Mouse (Mus musculus) liver, embryonic 15.5 days (tissue): Measurements from ENCODE around the gene Zc3h4. TPM values are rescaled to one million over a fixed set of nuclear protein-coding genes. Genes with fewer than 3 reads are reported as not detected.
"Not testable (repeated sequence)": the region's sequence is repeated elsewhere in the genome, so short reads cannot be mapped to it uniquely, and the experiment has no call there.

Experiments used
- ATAC-seq: fragments of 200-750 bp; cut with Nextera tagmentation; 2 replicates; pipeline ENCODE4 v1.8.0; 2017; ENCODE audit warnings: moderate number of reproducible peaks, mild to moderate bottlenecking, moderate library complexity; ENCODE audit not compliant: insufficient read depth
- H3K27ac ChIP-seq: fragments of 300-500 bp; sonication (generic); replicated peaks from 2 replicates; pipeline ENCODE4 v1.5.1; 2015; ENCODE audit warnings: mild to moderate bottlenecking, inconsistent platforms
- H3K27me3 ChIP-seq: fragments of 300-500 bp; sonication (generic); 2 replicates; pipeline ENCODE4 v1.6.1; 2015; ENCODE audit warnings: mild to moderate bottlenecking, inconsistent platforms
- H3K36me3 ChIP-seq: fragments of 300-500 bp; sonication (generic); replicated peaks from 2 replicates; pipeline ENCODE4 v1.6.1; 2015; ENCODE audit warnings: moderate library complexity, mild to moderate bottlenecking, inconsistent platforms
- H3K4me1 ChIP-seq: fragments of 300-500 bp; sonication (generic); replicated peaks from 2 replicates; pipeline ENCODE4 v1.6.1; 2015; ENCODE audit warnings: inconsistent platforms
- H3K4me2 ChIP-seq: fragments of 300-500 bp; sonication (generic); 2 replicates; pipeline ENCODE4 v1.6.1; 2015; ENCODE audit warnings: moderate library complexity, mild to moderate bottlenecking, inconsistent platforms
- H3K4me3 ChIP-seq: fragments of 300-500 bp; sonication (generic); replicated peaks from 2 replicates; pipeline ENCODE4 v1.5.1; 2015; ENCODE audit warnings: mild to moderate bottlenecking, inconsistent platforms
- H3K9ac ChIP-seq: fragments of 300-500 bp; sonication (generic); 2 replicates; pipeline ENCODE4 v1.6.1; 2015; ENCODE audit warnings: moderate library complexity, mild to moderate bottlenecking, inconsistent platforms
- H3K9me3 ChIP-seq: fragments of 300-500 bp; sonication (generic); replicated peaks from 2 replicates; pipeline ENCODE4 v1.6.1; 2016; ENCODE audit warnings: inconsistent platforms
- WGBS: fragments of 180-500 bp; shearing (Covaris S2); methylation state at CpG from one replicate; pipeline ENCODE4 v1.1.7; 2015; ENCODE audit warnings: mixed read lengths; ENCODE audit not compliant: insufficient replicate concordance; 5-methylcytosine and 5-hydroxymethylcytosine counted together
- polyA plus RNA-seq: library from polyadenylated mRNA; unstranded; fragments of >200 nt; fragmentation: Nextera tagmentation; extraction: Ambion mirVana; gene quantifications from 2 replicates; pipeline ENCODE4 v1.2.1, GENCODE M21; 2015

Zc3h4 gene
- polyA plus RNA-seq, 1 experiment from 2014 or later, result 8.0 TPM

GRCm38 (mm10) chr7:16374989-16375388 lies 25.7 kb upstream of the Zc3h4 start:
- WGBS, result 51% methylated on average over 5 of the region's 5 CpGs

GRCm38 (mm10) chr7:16376505-16376904 lies 24.2 kb upstream of the Zc3h4 start:
- H3K4me1 ChIP-seq, result 0 out of 2 replicates have a peak, but pooled peaks cover 5% of the 10 kb centered on the region
- no peak overlapping the region for H3K27ac ChIP-seq
- no peak overlapping the region for H3K4me3 ChIP-seq
- WGBS, result 84% methylated on average over 1 of the region's 1 CpGs
- peak; percentile 25; the same call in 1 of the 2 replicates for ATAC-seq
- no peak overlapping the region for H3K9ac ChIP-seq
- no peaks in the 10 kb centered on the region for H3K9me3 ChIP-seq
- H3K36me3 ChIP-seq, result peaks cover 80% of the 10 kb centered on the region
- no peak overlapping the region for H3K4me2 ChIP-seq
- no peaks in the 10 kb centered on the region for H3K27me3 ChIP-seq

More at GRCm38 (mm10) chr7:16374989-16375388, 25.7 kb upstream of the Zc3h4 start:
- Histone ChIP-seq H3K4me1 (0 out of 2 replicates have a peak, but pooled peaks cover 1% of the 10 kb centered on the region), H3K4me2 (no peak overlapping the region), H3K9ac (no peak overlapping the region), H3K4me3 (no peak overlapping the region), H3K36me3 (peaks cover 79% of the 10 kb centered on the region), H3K27me3 (no peaks in the 10 kb centered on the region), H3K9me3 (no peaks in the 10 kb centered on the region), H3K27ac (no peak overlapping the region; the same call in 1 of the 2 replicates)
- no peak for ATAC-seq

GRCm38 (mm10) chr7:16387160-16388041 lies 13.3 kb upstream of the Zc3h4 start, which contains the start of gene Sae1:
TSS of gene Sae1 (minus strand) at chr7:16387806.
- under 1% methylated on average over 58 of the region's 58 CpGs for WGBS
- H3K27me3 ChIP-seq, result no peaks in the 10 kb centered on the region
- peak within 1 kb of the TSS; percentile 93 for H3K4me3 ChIP-seq

GRCm38 (mm10) chr7:16389942-16390341 lies 10.8 kb upstream of the Zc3h4 start:
- not testable (repeated sequence) for H3K9ac ChIP-seq, ATAC-seq, H3K27me3 ChIP-seq, H3K9me3 ChIP-seq, H3K27ac ChIP-seq, H3K4me2 ChIP-seq, H3K36me3 ChIP-seq, H3K4me3 ChIP-seq
- H3K4me1 ChIP-seq, result peaks cover 32% of the 10 kb centered on the region
- WGBS, result 55% methylated on average over 2 of the region's 2 CpGs

More at GRCm38 (mm10) chr7:16387160-16388041, 13.3 kb upstream of the Zc3h4 start, which contains the start of gene Sae1:
- H3K9me3 ChIP-seq, result no peaks in the 10 kb centered on the region
- peak within 1 kb of the TSS; percentile 90 for H3K9ac ChIP-seq
- ATAC-seq, result peak; percentile 94
- peaks cover 35% of the 10 kb centered on the region for H3K4me1 ChIP-seq
- peak within 1 kb of the TSS; percentile 85 for H3K27ac ChIP-seq
- peak within 1 kb of the TSS; percentile 87 for H3K4me2 ChIP-seq
- peaks cover 15% of the 10 kb centered on the region for H3K36me3 ChIP-seq

GRCm38 (mm10) chr7:16392923-16393322 lies 7.8 kb upstream of the Zc3h4 start:
- H3K27me3 ChIP-seq, result no peaks in the 10 kb centered on the region
- peaks cover 10% of the 10 kb centered on the region for H3K4me1 ChIP-seq
- no peak overlapping the region for H3K4me2 ChIP-seq
- H3K4me3 ChIP-seq, result no peak overlapping the region
- H3K36me3 ChIP-seq, result no peaks in the 10 kb centered on the region
- no peak overlapping the region for H3K9ac ChIP-seq
- H3K9me3 ChIP-seq, result no peaks in the 10 kb centered on the region
- ATAC-seq, result no peak
- H3K27ac ChIP-seq, result no peak overlapping the region
- WGBS, result 38% methylated on average over 4 of the region's 4 CpGs

- Histone ChIP-seq H3K4me2 (no peak overlapping the region), H3K27me3 (no peaks in the 10 kb centered on the region), H3K4me3 (no peak overlapping the region), H3K9me3 (no peaks in the 10 kb centered on the region), H3K27ac (no peak overlapping the region), H3K9ac (no peak overlapping the region), H3K36me3 (no peaks in the 10 kb centered on the region), H3K4me1 (peaks cover 16% of the 10 kb centered on the region)
- WGBS, result 3% methylated on average over 2 of the region's 2 CpGs
- no peak for ATAC-seq
Measured at GRCm38 (mm10) chr7:16395944-16396343, 4.8 kb upstream of the Zc3h4 start.

- Histone ChIP-seq H3K9me3 (no peaks in the 10 kb centered on the region), H3K27me3 (no peaks in the 10 kb centered on the region), H3K27ac (0 out of 2 replicates have a peak overlapping the region, but pooled peaks have one; percentile 11), H3K9ac (no peak overlapping the region), H3K4me2 (no peak overlapping the region), H3K36me3 (no peaks in the 10 kb centered on the region), H3K4me3 (no peak overlapping the region), H3K4me1 (peaks cover 16% of the 10 kb centered on the region)
- ATAC-seq, result no peak
- WGBS, result 39% methylated on average over 4 of the region's 4 CpGs
Measured at GRCm38 (mm10) chr7:16397465-16397864, 3.2 kb upstream of the Zc3h4 start.

GRCm38 (mm10) chr7:16398387-16399050 lies 2.2 kb upstream of the Zc3h4 start:
- Histone ChIP-seq H3K9me3 (no peaks in the 10 kb centered on the region), H3K4me1 (peaks cover 22% of the 10 kb centered on the region), H3K4me2 (peak overlapping the region; percentile 86), H3K27me3 (no peaks in the 10 kb centered on the region), H3K9ac (peak overlapping the region; percentile 100), H3K4me3 (peak overlapping the region; percentile 83), H3K27ac (peak overlapping the region; percentile 99), H3K36me3 (0 out of 2 replicates have a peak, but pooled peaks cover 3% of the 10 kb centered on the region)
- 54% methylated on average over 3 of the region's 3 CpGs for WGBS
- no peak for ATAC-seq

- H3K27me3 ChIP-seq, result no peaks in the 10 kb centered on the region
- peak overlapping the region; percentile 99 for H3K27ac ChIP-seq
- no peaks in the 10 kb centered on the region for H3K9me3 ChIP-seq
- ATAC-seq, result peak; percentile 65
- peak overlapping the region; percentile 86 for H3K4me2 ChIP-seq
- 0 out of 2 replicates have a peak, but pooled peaks cover 3% of the 10 kb centered on the region for H3K36me3 ChIP-seq
- 1% methylated on average over 31 of the region's 31 CpGs for WGBS
- H3K4me3 ChIP-seq, result peak overlapping the region; percentile 83
- peak overlapping the region; percentile 100 for H3K9ac ChIP-seq
- peaks cover 28% of the 10 kb centered on the region for H3K4me1 ChIP-seq
Measured at GRCm38 (mm10) chr7:16399098-16399819, 1.5 kb upstream of the Zc3h4 start.

- under 1% methylated on average over 77 of the region's 77 CpGs for WGBS
Measured at GRCm38 (mm10) chr7:16399820-16400688, 656 bp upstream of the Zc3h4 start.

More at GRCm38 (mm10) chr7:16399820-16400688, 656 bp upstream of the Zc3h4 start:
- Histone ChIP-seq H3K9me3 (no peaks in the 10 kb centered on the region), H3K36me3 (0 out of 2 replicates have a peak, but pooled peaks cover 3% of the 10 kb centered on the region), H3K27ac (peak overlapping the region; percentile 99), H3K4me3 (peak overlapping the region; percentile 83), H3K27me3 (no peaks in the 10 kb centered on the region), H3K4me2 (peak overlapping the region; percentile 86), H3K4me1 (peaks cover 36% of the 10 kb centered on the region), H3K9ac (peak overlapping the region; percentile 100)
- ATAC-seq, result peak; percentile 76
